In the genomic region with DNA sequence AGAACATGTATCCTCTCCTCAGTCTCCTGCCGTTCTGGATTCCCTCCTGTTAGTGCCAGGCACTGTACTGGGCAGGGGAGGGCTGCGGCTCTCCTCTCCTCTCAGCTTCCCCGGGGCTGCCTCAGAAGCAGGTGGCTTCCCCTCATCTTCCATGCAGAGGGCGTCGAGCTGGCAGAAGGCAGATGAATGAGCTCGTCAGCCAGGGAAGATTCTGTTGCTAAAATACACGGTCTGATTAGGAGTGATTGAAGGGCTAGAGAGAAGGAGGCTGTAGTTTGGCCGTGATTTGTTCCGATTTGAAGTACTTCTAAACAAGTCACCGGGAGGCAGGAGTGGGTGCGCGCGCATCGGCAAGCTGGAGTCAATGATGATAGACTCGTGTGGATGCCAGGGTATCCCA, we compare ENCODE assay signal across 20 mouse cellular contexts.
DNase-seq lines count a peak whose midpoint lies in the region; ATAC-seq lines count a peak whose summit lies in the region.
"Had no signal": no experiment of that assay in that cellular context is flagged by ENCODE, and none has a peak within 500 bp of the region (broad histone marks: within the 10 kb centered on the region; RNA-seq: fewer than 3 reads in every experiment).

No protein-coding gene starts in this region.

- no peaks in the 10 kb centered on the region for H3K9me3 ChIP-seq in forebrain, embryonic 16.5 days (ENCODE audit: control insufficient read depth, low read length)
- no peaks in the 10 kb centered on the region for H3K9me3 ChIP-seq in neural tube, embryonic 15.5 days (replicated peaks)
- no peaks in the 10 kb centered on the region for H3K9me3 ChIP-seq in heart, embryonic 10.5 days
- H3K9me3 ChIP-seq: embryonic facial prominence, embryonic 15.5 days; limb, embryonic 15.5 days had no signal

- peak; percentile 32 to 70 for DNase-seq in left cerebral cortex, postnatal 25 days (ENCODE audit: low spot score in 2 of 2)
- DNase-seq in left cerebral cortex, postnatal 10 days (ENCODE audit: extremely low spot score in 1 of 2, low spot score in 2 of 2): no peak
- DNase-seq in layer of hippocampus, adult 18-20 months (ENCODE audit: low spot score in 2 of 2): peak; percentile 47 to 55
- DNase-seq in embryo, embryonic 11 days: no peak
- DNase-seq in heart, embryonic 10.5 days (ENCODE audit: low spot score): no peak
- DNase-seq in cerebellum, postnatal 36 days: no peak
- DNase-seq: adrenal gland, postnatal 25 days; cerebellum, adult 11 months; heart, adult 11 months; kidney, postnatal 10 days; lung, adult 2 months; thymus, postnatal 14 days had no signal

- H3K4me3 ChIP-seq in forebrain, embryonic 16.5 days (replicated peaks; ENCODE audit: low read length): no peak overlapping the region
- no peak overlapping the region for H3K4me3 ChIP-seq in neural tube, embryonic 15.5 days (replicated peaks)
- no peak overlapping the region for H3K4me3 ChIP-seq in heart, embryonic 10.5 days
- H3K4me3 ChIP-seq: embryonic facial prominence, embryonic 15.5 days; left cerebral cortex, adult 2 months; limb, embryonic 15.5 days; myocyte had no signal

- 28% methylated on average over 15 of the region's 15 CpGs for WGBS in forebrain, embryonic 16.5 days
- whole genome bisulfite sequencing in neural tube, embryonic 15.5 days: 33% methylated on average over 15 of the region's 15 CpGs
- WGBS in heart, embryonic 10.5 days: 73% methylated on average over 15 of the region's 15 CpGs

- no peak overlapping the region for H3K4me2 ChIP-seq in forebrain, embryonic 16.5 days (ENCODE audit: low read length)
- H3K4me2 ChIP-seq in neural tube, embryonic 15.5 days: no peak overlapping the region
- H3K4me2 ChIP-seq: embryonic facial prominence, embryonic 15.5 days; limb, embryonic 15.5 days had no signal

- intact Hi-C loops in left cerebral cortex, postnatal 25 days (cut with DNase I): no loop called here
- intact Hi-C loops in left cerebral cortex, postnatal 10 days (cut with DNase I): no loop called here

- H3K4me1 ChIP-seq in forebrain, embryonic 16.5 days (replicated peaks; ENCODE audit: control insufficient read depth, insufficient read depth, low read length): peaks cover 32% of the 10 kb centered on the region
- peaks cover 30% of the 10 kb centered on the region for H3K4me1 ChIP-seq in neural tube, embryonic 15.5 days
- H3K4me1 ChIP-seq in heart, embryonic 10.5 days: 0 out of 2 replicates have a peak, but pooled peaks cover 8% of the 10 kb centered on the region

- no peaks in the 10 kb centered on the region for H3K27me3 ChIP-seq in forebrain, embryonic 16.5 days (replicated peaks; ENCODE audit: control insufficient read depth, insufficient read depth, low read length)
- H3K27me3 ChIP-seq in neural tube, embryonic 15.5 days (replicated peaks): no peaks in the 10 kb centered on the region
- H3K27me3 ChIP-seq in heart, embryonic 10.5 days (ENCODE audit: insufficient read depth, poor library complexity, severe bottlenecking): peaks cover 8% of the 10 kb centered on the region; the same call in 1 of the 2 replicates
- H3K27me3 ChIP-seq: embryonic facial prominence, embryonic 15.5 days; limb, embryonic 15.5 days had no signal

- H3K27ac ChIP-seq in forebrain, embryonic 16.5 days (ENCODE audit: low read length): no peak overlapping the region
- H3K27ac ChIP-seq in neural tube, embryonic 15.5 days (replicated peaks): 0 out of 2 replicates have a peak overlapping the region, but pooled peaks have one; percentile 18
- no peak overlapping the region for H3K27ac ChIP-seq in heart, embryonic 10.5 days
- H3K27ac ChIP-seq: embryonic facial prominence, embryonic 15.5 days; left cerebral cortex, adult 2 months; limb, embryonic 15.5 days had no signal

- ATAC-seq in forebrain, embryonic 16.5 days: peak; percentile 74
- no peak for ATAC-seq in neural tube, embryonic 15.5 days (ENCODE audit: low FRiP score)
- ATAC-seq: intestine, postnatal 0 days had no signal

- no peaks in the 10 kb centered on the region for H3K36me3 ChIP-seq in forebrain, embryonic 16.5 days (ENCODE audit: control insufficient read depth, insufficient read depth)
- H3K36me3 ChIP-seq in neural tube, embryonic 15.5 days: no peaks in the 10 kb centered on the region
- no peaks in the 10 kb centered on the region for H3K36me3 ChIP-seq in heart, embryonic 10.5 days
- H3K36me3 ChIP-seq: embryonic facial prominence, embryonic 15.5 days; G1E; limb, embryonic 15.5 days had no signal

- no peak overlapping the region for H3K9ac ChIP-seq in forebrain, embryonic 16.5 days (replicated peaks; ENCODE audit: low read depth, low read length)
- H3K9ac ChIP-seq in neural tube, embryonic 15.5 days (replicated peaks): no peak overlapping the region
- H3K9ac ChIP-seq: embryonic facial prominence, embryonic 15.5 days; limb, embryonic 15.5 days had no signal

Comparison
In these comparisons a context has a peak if more than half of its experiments do, and no peak if none do; other contexts are left out.
1. DNase-seq: peak in left cerebral cortex, postnatal 25 days (2 of 2) and layer of hippocampus, adult 18-20 months (2 of 2); none in left cerebral cortex, postnatal 10 days (0 of 2), embryo, embryonic 11 days (single experiment), heart, embryonic 10.5 days (single experiment) and cerebellum, postnatal 36 days (0 of 2).